Mouse (Mus musculus): ENCODE results near the gene Syde2.

DNA sequence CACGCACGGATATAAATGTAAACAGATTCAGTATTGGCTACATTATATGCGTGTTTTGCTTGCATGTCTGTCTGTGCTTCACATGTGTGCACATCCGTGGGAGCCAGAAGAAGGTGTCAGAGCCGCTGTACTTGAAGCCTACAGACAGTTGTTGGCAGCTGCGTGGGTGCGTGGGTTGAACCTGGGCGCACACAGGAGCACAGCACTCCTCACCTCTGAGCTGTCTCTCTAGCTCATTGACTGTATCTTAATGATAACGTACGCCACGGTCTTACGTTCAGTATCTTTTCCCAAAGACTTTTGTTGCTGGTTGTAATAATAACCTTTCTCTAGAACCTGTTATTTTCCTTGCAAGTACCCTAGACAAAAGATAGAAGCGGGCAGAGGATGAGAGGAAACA is 29.3 kb downstream of the Syde2 start:
- TF ChIP-seq EP300 (IDR thresholded peaks at IDR 0.05; ENCODE audit: insufficient read depth, low read depth, low read length) (no peak), CTCF (IDR thresholded peaks at IDR 0.05) (no peak), POLR2A (IDR thresholded peaks at IDR 0.05; ENCODE audit: insufficient read depth, low read depth, low read length) (no peak)
